Mouse (Mus musculus) testis, postnatal 14 days (tissue): ENCODE data around the gene Ephb6.
"Not testable (repeated sequence)": the region's sequence is repeated elsewhere in the genome, so short reads cannot be mapped to it uniquely, and the experiment has no call there.

Experiments used
- DNase-seq: peaks from one replicate; pipeline ENCODE4 v3.0.0; 2021; ENCODE audit warnings: low spot score

The Ephb6 gene

DNA sequence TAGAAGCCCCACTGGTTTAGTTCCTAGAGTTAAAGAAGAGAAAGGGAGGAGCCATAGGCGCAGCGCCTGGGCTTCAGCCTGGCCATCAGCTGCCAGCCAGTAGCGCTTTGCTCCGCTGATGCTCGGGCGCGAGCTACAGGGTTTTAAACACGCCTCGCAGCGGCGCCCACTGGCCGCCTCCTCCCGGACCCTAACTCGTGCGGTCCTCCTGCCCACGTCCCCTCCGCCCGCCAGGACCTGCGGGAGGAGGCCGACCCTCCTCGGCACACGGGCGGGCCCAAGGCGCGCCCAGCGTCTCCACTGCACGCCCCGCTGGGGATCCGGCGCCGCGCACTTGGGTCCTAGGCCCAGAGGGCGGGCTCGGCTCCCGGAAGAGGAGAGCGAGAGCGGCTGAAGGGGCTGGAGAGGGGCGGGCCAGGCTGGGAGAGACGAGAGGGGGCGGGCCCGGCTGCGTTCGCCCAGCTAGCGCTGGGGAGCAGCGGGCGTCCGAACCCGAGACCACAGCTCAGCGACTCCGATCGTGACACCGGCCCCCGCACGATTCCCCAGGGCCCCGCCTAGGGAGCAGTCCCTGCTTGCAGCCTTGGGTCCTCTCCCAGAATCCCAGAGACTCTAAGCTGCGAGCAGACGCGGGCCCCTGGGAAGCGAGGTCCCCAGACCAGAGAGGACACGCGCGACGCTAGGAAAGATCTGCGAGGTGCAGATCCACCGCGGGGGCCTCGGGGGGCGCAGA lies at the start of gene Ephb6:
Gene Ephb6 (plus strand): TSS at position 422 of the 733 bp plus-strand sequence.
- peak; percentile 76 for DNase-seq

DNA sequence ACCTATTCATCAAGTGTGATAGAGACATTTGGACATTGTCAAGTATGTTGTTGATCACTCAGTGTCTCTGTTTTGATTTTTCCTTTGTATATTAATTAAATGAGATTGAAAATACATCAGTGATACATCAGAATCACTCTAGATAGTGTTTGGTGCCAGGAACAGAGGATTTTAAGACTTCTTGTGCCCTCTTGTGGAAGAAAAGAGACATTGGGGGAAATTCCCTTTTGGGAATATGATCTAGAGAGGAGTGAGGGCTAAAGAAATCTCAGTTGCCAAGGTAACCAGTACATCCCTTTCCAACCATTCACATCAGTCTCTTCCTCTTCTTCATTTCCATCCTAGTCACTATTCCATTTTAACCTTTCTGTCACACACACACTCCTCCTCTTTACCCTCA lies 48.9 kb upstream of the Ephb6 start:
- no peak for DNase-seq

DNA sequence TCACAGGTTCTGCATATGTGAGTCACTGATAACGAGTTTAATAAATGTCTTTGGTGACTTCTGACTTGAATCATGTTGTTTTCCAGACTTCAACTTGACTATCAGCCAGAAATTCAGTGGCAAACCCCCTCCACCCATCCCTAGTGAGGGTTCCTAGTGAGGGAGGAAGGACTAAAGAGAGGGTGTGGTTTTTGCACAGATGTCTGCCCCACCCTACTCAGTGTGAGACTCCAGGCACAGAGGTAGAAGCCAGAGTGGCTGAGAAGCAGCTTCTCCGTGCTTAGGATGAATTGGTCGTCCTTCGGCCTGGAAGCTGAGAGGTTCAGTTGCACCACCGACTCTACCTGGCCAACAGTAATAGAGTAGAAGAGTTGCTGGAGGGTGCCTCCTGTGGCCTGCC lies 47.8 kb upstream of the Ephb6 start:
- no peak for DNase-seq

DNA sequence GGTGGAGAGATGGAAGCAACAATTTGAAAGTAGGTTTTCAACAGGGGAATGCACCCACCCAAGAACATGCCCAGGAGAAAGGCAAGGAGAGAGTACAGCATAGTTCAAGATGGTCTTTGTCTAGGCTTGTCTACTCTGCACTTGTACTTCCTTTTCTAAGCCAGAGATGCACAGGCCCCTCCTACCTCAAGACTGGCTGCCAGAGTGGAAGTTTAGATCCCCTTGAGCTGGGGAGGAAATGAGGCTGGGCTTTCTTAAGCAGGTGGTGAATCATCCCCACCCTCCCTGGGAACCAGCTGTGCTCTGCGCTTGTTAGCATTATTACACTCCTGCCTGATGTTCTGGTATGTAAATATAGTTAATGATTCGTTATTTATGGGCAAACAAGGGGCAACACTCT lies 47.0 kb upstream of the Ephb6 start:
- no peak for DNase-seq

DNA sequence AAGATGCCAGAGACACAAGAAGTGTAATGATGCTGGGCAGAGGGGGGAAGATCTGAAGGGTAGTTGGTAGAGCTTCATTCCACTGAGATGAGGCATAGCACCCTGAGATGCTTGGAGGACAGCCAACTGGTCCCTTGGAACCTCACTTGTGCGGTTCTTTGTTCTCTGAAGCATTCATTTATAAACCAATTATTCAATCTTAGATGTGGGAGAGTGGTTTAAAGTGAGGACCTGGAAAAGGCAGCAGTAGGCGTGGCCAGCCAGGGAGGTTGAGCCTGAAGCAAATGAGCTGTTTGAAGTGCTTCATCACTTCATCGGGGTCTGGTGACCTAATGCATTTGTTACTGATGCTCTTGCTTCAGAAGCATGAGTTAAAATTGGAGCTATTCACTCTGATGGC lies 46.0 kb upstream of the Ephb6 start:
- no peak for DNase-seq

DNA sequence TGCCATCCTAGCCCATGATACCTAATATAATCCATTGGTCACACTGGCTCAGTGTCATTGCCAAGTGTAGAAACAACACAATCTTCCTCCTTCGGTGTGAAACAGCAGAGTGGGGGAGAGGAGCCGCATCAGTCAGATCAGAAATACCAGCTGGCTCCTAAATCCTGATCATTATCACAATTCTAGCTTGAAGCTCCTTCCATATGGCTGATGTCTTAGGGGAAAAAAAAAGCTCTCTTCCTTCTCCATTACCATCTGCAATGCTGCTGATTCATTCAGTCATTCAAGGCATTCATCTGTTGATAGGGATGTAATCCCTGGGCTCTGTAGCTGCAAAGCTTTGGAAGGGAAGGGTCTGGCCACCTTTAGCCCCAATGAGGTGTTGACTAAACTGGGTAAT lies 45.0 kb upstream of the Ephb6 start:
- DNase-seq: no peak

DNA sequence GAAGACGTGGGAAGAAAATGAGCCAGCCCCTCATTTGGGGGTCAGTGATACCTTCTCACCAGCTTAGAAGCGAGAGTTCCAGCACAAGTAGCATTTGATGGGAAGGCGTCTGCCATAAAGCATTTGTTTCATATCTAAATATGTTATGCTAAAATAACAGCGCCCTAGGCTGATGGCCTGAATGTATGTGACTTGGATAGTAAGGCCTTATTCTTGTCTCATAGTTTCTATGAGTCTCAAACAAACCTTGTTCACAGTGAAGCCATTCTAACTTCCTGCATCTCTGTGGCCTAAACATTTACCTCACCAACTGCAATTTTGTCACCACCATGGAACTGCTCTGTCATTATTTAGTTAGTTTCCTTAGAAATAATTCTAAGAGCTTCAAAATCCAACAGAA lies 42.7 kb upstream of the Ephb6 start:
- DNase-seq: no peak

DNA sequence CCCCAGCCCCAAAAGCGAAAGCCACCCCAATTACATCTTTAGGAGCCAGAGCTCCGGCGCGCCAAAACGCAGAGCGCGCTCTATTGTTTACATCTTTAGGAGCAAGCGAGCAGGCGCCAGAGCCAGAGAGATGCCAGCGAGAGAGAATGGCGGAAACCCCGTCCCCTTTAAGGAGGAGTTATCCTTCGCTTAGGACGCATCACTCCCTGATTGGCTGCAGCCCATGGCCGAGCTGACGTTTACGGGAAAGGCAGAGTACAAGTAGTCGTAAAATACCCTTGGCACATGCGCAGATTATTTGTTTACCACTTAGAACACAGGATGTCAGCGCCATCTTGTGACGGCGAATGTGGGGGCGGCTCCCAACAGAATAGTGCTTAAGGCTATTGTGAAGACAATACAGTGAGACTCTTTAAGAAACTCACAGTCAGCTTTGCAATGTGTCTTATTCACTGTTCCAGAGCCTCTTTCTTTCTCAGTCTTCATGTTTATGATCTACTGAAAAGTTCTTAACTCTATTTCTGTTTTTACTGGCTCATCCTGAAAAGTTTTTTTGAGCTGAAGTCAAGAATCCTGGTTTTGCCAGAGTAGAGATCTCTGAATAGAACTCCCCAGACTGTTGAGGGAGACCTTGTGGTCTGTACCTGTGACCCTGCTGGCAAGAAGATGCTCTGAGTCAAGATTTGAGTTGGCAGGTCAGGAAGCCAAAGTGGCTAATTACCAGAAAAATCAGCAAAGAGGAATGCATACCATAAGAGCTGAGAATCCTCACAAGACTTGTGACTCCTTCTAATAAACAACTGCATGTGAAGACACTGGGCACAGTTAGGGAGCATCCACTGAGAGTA lies 42.0 kb upstream of the Ephb6 start:
- DNase-seq: not testable (repeated sequence)

DNA sequence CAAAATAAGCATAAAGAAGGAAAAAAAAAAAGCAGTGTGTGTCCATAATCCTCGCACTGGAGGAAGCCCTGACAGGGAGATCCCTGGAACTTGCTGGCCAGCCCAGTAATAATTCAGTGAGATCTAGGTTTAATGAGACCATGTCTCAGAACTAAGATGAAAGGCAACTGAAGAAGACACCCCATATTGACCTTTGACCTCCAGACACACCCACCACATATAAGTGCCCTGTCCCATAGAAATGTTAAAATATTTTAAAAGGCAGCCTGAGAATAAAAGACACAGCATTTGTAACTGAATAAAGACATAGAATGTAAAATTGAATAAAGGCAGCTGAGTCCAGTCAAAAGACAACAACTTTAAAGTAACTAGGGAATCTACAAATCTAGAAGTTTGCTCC lies 40.0 kb upstream of the Ephb6 start:
- no peak for DNase-seq

DNA sequence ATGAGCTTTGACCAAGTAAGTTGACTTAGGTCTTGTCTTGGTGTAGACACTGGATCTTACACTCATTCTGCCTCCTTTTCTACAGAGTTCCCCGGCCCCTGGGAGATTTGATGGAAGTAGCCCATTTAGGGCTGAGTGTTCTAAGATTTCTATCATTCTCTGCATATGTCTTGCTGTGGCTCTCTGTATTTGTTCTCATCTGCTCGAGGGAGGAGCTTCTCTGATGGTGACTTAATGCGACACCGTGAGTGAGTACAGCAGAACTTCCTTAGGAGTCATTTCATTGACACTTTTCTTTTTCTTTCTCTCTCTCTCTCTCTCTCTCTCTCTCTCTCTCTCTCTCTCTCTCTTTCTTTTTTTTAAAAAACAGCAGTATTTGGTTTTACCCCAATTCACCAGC lies 38.3 kb upstream of the Ephb6 start:
- no peak for DNase-seq

DNA sequence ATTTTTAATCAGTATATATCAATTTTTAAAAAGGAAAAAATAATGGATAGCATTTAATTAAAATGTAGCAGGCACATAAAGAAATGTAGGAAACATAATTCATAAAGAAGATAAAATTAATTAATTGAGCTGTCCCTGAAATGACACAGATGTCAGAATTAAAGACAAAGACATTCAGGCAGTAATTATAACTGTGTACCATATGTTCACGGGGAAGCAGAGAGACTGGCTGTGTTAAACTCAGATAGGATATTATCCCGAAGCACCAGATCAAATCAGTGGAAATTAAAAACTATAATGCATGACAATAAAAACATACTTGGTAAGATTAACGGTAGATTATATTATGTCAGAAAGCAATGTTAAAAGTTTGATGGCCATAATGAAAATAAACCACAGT lies 36.2 kb upstream of the Ephb6 start:
- no peak for DNase-seq

DNA sequence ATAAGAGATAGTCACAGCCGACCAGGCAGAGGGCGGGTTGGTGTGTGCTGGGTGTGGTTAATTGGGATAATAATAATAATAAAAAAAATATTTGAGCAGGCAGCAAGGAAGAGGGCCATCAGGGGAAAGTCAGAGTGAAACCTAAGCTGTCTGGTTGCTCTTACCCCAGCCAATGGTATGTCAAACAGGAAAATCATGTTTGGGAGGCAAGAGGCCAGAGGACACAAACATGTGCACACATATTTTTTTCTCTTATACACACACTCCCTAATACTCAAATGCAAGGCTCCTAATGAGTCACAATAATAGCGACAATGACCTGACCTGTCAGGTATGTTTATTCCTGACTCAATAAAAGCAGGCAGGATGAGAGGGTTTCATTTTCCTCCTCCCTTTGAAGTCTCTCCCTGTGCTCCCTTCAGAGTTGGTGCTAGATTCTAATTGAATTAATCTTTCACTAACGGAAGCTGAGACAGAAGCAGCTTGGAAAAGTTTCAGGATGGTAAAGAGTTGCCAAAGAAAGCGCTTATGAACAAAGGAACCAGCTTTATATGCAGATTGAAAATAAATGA lies 28.7 kb upstream of the Ephb6 start:
- DNase-seq: no peak

DNA sequence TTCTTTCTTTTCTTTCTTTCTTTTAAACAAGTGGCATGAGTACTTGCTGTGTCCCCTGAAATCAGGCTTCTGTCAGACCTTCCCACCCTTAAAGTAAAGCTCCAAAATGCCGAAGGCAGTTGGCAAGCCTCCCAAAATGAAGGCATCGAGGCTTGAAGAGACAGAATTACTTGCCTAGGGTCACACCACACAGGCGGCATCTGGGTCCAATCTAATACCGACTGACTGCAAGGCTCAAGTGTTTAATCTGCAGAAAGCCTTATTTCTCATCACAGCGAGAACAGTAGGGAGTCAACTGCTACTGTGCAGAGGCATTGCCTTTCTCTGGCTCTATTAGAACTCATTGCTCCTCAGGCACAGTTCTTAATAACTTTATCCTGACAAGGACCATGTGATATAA lies 28.0 kb upstream of the Ephb6 start:
- no peak for DNase-seq

DNA sequence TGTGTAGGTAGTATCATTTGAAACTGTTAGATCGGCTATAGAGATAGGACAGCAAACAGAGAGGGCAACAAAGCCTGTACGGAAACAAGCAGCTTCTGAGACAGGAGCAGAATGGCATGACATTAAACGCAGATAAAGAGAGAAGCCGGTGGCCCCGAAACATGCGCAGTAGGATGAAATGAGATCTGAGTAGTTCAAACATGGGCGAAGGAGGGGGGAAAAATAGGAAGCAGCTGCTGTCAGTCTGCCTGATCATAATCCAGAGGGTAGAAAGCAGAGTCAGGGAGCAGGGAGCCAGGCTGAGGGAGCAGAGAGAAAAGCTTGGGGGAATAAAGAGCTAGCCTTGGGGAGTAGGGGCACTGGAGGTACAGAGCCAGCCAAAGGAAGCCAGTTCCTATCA lies 24.0 kb upstream of the Ephb6 start:
- no peak for DNase-seq

DNA sequence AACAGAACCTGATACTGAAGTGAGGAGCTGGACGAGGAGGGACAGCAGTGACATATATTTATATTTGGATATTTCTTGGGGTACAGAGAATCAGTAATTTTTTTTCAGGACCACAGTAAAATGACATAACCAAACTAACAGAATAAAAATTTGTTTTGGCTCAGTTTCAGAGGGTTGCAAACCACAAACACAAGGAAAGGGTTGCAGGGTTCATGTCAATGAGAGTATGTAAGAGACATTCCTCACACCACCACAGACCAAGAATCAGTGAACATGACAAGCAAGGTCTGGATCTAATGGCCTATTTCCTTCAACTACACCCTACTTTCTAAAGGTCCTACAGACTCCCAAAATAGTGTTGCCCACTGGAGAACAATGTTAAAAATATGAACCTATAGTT lies 23.1 kb upstream of the Ephb6 start:
- no peak for DNase-seq

DNA sequence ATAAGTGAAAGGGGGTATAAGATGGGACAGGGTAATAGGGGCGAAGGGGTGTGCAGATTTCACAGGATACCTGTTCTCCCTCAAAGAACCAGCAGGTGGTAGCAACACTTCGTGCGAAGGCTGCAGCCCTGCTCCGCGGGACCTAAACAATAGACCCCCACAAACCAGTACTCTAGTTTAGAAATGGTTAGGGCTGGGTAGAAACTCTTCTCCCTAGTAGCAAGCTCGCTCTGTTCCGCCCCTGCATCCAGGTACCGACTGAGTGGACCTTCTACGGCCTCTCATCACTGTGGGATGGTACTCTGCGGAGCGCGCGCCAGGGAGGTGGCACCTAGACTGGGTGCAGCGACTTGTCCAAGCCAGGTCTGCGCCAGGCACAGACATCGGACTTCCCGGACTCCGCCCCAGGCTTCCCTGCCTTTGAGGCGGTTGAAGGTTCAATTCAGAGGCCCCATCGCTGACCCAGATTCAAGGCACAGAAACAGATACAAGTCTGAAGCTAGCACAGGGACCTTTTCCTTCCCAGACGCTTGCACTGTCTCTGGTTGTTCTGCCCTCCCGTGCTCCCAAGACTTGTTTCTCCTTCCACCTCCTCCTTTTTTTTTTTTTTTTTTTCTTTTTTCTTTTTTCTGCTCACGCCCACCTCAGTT lies 756 bp upstream of the Ephb6 start:
- DNase-seq: peak; percentile 26

DNA sequence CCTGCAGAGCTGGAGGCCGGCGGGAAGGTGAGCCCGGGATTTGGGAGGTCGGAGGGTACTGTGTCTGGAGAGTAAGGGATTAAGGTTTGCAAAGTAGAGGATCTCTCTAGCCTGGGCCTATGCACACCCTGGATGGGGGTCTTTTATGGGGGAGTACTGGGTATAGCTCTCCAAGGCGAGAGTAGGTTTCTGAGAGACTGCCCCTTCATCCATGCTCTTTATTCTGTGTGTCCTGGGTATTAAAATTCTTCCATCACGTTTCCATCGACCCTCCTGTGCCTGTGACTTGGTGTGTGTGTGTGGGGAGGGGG lies 467 bp downstream of the Ephb6 start:
- no peak for DNase-seq

DNA sequence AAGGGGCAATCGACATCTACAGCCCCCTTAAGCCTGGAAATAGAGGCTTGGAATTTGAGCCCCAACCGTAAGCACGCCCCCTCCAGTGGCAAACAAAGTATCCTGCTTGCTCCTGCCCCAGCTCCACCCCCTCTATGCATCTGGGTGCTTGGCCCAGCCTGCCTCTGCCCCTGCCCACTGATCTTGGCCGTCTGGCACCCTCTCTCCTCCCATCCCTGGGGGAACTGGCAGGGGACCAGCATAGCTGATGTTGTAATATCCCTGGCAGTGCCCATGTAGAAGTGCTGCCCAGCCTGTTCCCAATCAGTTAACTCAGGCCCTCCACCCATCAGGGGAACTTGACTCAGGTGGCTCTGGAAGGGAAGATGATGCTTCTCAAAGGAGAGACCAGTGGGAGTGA lies 932 bp downstream of the Ephb6 start:
- peak; percentile 24 for DNase-seq

DNA sequence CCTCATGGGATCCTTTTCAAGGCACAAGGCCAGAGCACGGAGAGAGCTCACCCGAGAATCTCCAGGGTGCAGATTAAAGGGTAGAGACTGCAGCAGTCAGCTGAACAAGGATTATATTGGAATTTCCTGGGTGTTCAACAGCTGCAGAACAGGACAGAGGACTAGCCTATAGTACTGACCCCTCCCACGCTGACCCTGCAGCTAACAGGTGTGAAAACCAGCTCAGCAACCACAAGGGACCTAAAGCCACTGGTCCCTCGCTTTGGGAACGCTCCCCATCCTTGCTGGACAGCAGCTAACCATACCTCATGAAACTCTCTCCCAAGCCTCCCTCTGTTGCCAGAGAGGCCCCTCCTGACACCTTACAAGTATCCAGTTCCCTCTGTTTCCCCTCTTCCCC lies 2.4 kb downstream of the Ephb6 start:
- no peak for DNase-seq

DNA sequence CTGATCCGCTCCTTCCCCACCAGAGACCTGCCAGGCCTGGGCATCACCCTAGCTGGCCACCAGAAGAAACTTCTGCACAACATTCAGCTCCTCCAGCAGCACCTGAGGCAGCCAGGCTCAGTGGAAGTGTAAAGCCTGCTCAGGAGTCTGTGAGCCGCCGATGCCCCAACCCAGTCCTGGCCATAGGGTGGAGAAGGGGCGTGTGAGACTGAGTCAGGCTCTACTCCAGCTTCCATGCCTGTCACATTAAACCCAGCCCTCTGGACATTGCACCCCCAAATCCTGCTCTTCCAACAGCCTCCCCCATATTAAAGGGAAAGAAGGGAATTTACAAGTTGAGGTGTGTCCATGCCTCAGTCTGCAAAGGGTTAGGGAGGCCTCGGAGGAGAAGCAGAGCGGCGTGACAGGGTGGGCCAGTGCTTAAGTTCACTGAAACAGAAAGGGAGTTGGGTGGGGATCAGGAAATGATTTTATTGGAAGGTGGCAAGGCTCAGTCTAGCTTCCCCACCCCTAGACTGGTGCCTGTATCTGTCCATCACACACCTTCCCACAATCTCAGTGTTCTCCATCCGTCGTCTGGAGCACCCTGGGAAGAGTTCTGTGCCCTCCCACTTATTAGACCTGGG lies 15.0 kb downstream of the Ephb6 start:
- no peak for DNase-seq

DNA sequence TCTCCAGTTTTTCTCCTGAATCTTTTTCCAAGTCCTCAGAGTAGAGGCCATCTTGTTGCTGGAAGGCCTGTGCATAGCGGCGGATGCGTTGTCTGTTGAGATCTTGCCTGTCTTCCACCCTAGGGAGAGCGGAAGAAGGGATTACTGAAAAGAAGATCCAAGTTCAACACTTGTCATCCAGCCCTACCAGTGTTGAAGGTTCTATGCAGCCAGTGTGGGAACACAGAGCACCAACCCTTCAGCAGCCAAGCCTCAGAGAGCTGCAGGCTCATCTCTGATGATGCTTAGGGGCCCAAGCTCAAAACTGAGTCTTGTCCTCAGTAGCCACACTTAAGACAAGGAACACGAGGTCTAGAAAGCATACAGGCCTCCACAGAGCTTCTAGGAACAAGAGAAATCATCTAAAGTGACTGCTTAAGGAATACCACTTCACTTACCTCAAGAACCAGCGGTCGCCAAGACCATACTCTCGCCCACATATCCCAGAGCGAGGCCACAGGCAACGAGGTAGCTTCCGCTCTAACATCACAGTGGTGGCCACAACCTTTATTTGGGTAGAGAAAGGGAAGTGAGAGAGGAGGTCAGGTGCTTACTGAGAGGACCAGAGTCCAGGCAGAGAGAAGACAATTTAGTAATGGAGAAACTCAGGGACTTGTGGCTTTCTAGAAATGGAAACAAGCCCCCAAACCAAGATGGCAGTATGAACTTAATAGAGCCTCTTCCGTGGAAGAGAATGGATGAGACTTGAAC lies 16.1 kb downstream of the Ephb6 start:
- no peak for DNase-seq

DNA sequence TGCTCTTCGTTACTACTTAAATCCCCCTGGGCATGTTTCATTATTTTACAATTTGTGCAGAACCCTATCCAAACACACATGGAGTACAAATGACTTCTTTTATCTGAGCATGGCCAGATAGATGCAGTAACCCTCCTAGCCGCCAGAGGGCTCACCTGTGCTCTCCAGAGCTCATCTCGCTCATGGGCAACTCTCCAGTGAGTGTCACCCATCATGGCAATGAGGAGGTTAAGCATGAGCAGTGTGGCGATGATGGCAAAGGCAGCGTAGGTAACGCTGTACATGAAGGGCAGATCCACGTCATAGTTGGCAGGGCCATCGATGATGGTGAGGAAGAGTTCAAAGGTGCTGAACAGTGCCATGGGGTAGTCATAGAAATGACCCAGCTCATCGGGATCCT lies 17.4 kb downstream of the Ephb6 start:
- DNase-seq: no peak
